Mouse (Mus musculus) small intestine, adult 2 months (tissue): ENCODE measurements around the gene Clcf1. TPM values are rescaled to one million over a fixed set of nuclear protein-coding genes. Genes with fewer than 3 reads are reported as not detected.
A peak's percentile ranks its signal among the peaks of the same experiment; 100 is the strongest.

Experiments
- H3K27ac ChIP-seq: fragments of 200-500 bp; 2 replicates; pipeline ENCODE4 v1.5.1; 2012; ENCODE audit warnings: low read depth, low read length, control low read depth, inconsistent platforms; ENCODE audit not compliant: insufficient read depth
- H3K27me3 ChIP-seq: fragments of 200-500 bp; 2 replicates; pipeline ENCODE4 v1.6.1; 2012; ENCODE audit warnings: mild to moderate bottlenecking, moderate library complexity, low read length, inconsistent platforms; ENCODE audit not compliant: control insufficient read depth, insufficient read depth
- H3K36me3 ChIP-seq: fragments of 200-500 bp; 2 replicates; pipeline ENCODE4 v1.6.1; 2012; ENCODE audit warnings: mild to moderate bottlenecking, low read length, control low read depth, inconsistent platforms; ENCODE audit not compliant: control insufficient read depth, insufficient read depth
- H3K4me1 ChIP-seq: fragments of 200-500 bp; 2 replicates; pipeline ENCODE4 v1.6.1; 2012; ENCODE audit warnings: low read length, inconsistent platforms, mixed read lengths; ENCODE audit not compliant: control insufficient read depth, insufficient read depth, insufficient read length
- H3K4me3 ChIP-seq: fragments of 200-500 bp; 2 replicates; pipeline ENCODE4 v1.5.1; 2012; ENCODE audit warnings: low read depth, mild to moderate bottlenecking, control low read depth, inconsistent platforms, low read length, moderate library complexity
- CTCF ChIP-seq: fragments of 200-500 bp; IDR thresholded peaks from 2 replicates; pipeline ENCODE4 v1.5.1; 2012; ENCODE audit warnings: low read depth, mild to moderate bottlenecking, control low read depth, inconsistent platforms, low read length, moderate library complexity, mixed read lengths; ENCODE audit not compliant: insufficient replicate concordance, insufficient read length; ENCODE audit errors: extremely low read depth
- POLR2A ChIP-seq: fragments of 200-500 bp; IDR thresholded peaks from 2 replicates; pipeline ENCODE4 v1.6.1; 2012; ENCODE audit warnings: low read depth, mild to moderate bottlenecking, control low read depth, inconsistent platforms, low read length, moderate library complexity
- WGBS: fragments of 180-500 bp; shearing (Covaris S2); methylation state at CpG from one replicate; pipeline ENCODE4 v1.1.7; 2018; 5-methylcytosine and 5-hydroxymethylcytosine counted together
- polyA plus RNA-seq: library from polyadenylated mRNA; depleted of rRNA; stranded (reverse); fragments of >200 nt; gene quantifications from 2 replicates; pipeline ENCODE4 v1.2.3, GENCODE M21; 2012

The Clcf1 gene
- polyA plus RNA-seq, 1 experiment, result 12.4 TPM

DNA sequence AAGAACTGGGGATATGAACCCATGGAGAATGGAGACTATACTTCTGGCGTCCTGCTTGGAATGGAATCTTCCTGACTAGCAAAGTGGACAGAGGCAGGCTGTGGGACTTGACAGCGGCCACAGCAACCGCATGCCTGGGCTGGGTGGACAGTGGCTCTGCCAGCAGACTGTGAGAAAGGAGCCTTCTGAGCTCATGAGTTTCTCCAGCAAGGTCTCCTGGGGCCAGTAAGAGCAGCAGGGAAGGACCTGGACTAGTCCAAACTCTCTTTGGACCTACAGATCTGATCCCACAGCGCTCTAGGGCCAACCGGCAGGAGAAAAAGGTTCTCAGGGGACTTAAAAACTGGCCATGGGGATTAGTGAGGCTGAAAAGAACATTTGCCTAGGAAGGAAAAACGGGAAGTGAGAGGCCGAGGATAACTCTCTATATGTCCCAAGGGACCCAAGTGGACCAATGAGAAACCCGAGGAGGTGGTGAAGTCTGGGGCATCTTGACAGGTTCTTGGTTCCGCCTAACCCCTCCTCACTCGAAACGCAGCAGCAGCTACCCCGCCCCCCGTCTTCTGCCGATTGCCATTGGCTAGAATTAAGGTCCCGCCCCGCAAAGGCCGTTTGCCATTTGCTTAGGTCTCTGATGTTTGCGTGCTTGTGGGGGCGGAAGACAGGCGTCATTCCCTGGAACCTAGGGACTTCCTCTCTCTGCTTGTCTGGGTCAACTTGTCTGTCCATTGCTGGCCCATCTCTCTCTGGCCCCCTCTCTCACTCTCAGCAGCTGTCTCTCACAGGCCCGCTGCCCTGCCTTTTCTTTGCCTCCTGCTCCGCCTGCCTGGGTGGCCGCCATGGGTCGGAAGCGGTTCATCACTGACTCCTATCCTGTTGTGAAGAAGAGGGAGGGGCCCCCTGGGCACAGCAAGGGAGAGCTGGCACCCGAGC lies 17.5 kb downstream of the Clcf1 start, which contains the start of gene Pold4:
TSS of gene Pold4 (plus strand) at position 647 of the 933 bp plus-strand sequence.
- H3K4me3 ChIP-seq, result peak within 1 kb of the TSS; percentile 76
- H3K36me3 ChIP-seq, result no peaks in the 10 kb centered on the region
- TF ChIP-seq CTCF (no peak), POLR2A (peak; percentile 88)
- peak within 1 kb of the TSS; percentile 97 for H3K27ac ChIP-seq
- H3K27me3 ChIP-seq, result no peaks in the 10 kb centered on the region
- peaks cover 12% of the 10 kb centered on the region for H3K4me1 ChIP-seq
- 10% methylated on average over 26 of the region's 26 CpGs for WGBS

GRCm38 (mm10) chr19:4232186-4232572 lies 18.1 kb downstream of the Clcf1 start:
- Histone ChIP-seq H3K27me3 (no peaks in the 10 kb centered on the region), H3K4me1 (peaks cover 12% of the 10 kb centered on the region), H3K27ac (peak overlapping the region; percentile 97), H3K4me3 (peak overlapping the region; percentile 76), H3K36me3 (no peaks in the 10 kb centered on the region)
- 0% methylated on average over 2 of the region's 2 CpGs for WGBS
- no peak for TF ChIP-seq POLR2A
- TF ChIP-seq CTCF, result no peak

- H3K27ac ChIP-seq, result peak overlapping the region; percentile 97
- whole genome bisulfite sequencing, result 84% methylated on average over 7 of the region's 7 CpGs
- no peak for TF ChIP-seq CTCF
- no peak for TF ChIP-seq POLR2A
- H3K4me1 ChIP-seq, result peaks cover 12% of the 10 kb centered on the region
- H3K27me3 ChIP-seq, result no peaks in the 10 kb centered on the region
- peak overlapping the region; percentile 76; the same call in 1 of the 2 replicates for H3K4me3 ChIP-seq
- no peaks in the 10 kb centered on the region for H3K36me3 ChIP-seq
These were observed 18.6 kb downstream of the Clcf1 start for GRCm38 (mm10) chr19:4232651-4233050.

DNA sequence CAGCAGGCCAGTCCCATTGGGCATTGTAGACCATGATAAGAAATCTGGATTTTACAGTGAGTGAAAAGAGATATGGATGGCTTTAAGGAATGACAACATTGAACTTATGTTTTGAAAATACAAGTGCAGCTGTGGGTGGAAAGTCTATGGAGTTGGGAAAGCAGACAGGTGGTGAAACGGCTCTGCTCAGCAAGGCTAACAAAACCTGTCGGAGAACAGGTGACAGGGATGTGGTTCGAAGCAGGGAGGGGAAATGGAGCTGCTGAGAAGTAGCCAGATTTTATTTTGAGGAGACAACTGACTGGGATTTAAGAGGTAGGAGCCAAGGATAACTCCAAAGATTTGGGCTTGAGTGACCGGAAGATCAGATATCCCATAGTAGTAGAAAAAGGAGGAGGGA lies 20.5 kb downstream of the Clcf1 start:
- peaks cover 12% of the 10 kb centered on the region for H3K4me1 ChIP-seq
- no peaks in the 10 kb centered on the region for H3K27me3 ChIP-seq
- no peak overlapping the region for H3K4me3 ChIP-seq
- H3K36me3 ChIP-seq, result no peaks in the 10 kb centered on the region
- WGBS, result 54% methylated on average over 4 of the region's 4 CpGs
- TF ChIP-seq POLR2A (no peak), CTCF (no peak)
- no peak overlapping the region for H3K27ac ChIP-seq

DNA sequence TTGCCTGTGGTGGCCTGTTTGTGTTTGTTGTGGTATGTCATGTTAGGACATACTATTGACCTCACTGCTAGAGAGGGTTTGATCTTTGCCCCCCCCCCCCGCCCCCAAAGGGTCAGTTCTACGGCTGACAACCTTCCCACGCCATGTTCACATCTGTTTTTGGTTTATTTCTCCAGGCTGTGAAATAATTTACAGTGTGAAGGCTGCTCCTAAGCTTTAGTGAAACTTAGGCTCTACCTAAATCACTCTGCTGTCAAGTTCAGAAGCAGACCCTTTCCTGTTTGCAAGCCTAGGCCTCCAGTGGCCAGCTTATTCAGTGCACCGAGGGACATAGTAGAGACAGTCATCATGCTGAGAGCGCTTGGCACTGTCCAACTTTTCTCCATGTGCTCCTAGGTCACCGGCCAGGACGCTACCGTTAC lies 26.2 kb downstream of the Clcf1 start:
- H3K4me1 ChIP-seq, result no peaks in the 10 kb centered on the region
- WGBS, result 75% methylated on average over 8 of the region's 8 CpGs

GRCm38 (mm10) chr19:4242416-4242815 lies 28.4 kb downstream of the Clcf1 start:
- H3K4me3 ChIP-seq, result no peak overlapping the region
- 60% methylated on average over 3 of the region's 3 CpGs for WGBS
- TF ChIP-seq CTCF, result no peak
- TF ChIP-seq POLR2A, result no peak
- H3K27me3 ChIP-seq, result no peaks in the 10 kb centered on the region
- H3K27ac ChIP-seq, result no peak overlapping the region
- no peaks in the 10 kb centered on the region for H3K4me1 ChIP-seq
- no peaks in the 10 kb centered on the region for H3K36me3 ChIP-seq

More for the DNA sequence above, 26.2 kb downstream of the Clcf1 start:
- Histone ChIP-seq H3K36me3 (no peaks in the 10 kb centered on the region), H3K27ac (no peak overlapping the region), H3K4me3 (no peak overlapping the region), H3K27me3 (no peaks in the 10 kb centered on the region)
- no peak for TF ChIP-seq POLR2A
- no peak for TF ChIP-seq CTCF

DNA sequence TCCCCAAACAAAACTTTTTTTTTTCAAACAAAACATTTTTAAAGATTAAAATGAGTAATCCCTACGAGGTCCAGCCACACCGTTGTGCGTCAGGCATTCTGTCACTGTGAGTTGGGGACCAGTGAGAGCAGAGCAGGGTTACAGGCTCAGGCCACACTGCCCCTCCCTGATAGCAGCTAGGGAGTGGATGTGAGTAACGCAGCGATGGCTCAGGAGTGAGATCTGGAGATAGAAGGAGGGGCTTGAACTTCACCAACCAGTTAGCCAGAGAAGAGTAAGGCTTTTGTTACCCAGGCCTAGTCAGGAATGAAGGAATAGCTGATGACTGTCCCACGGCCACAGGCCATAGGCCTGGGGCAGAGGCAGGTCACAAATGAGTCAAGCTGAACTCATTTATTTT lies 30.7 kb downstream of the Clcf1 start:
- no peak overlapping the region for H3K4me3 ChIP-seq
- no peaks in the 10 kb centered on the region for H3K27me3 ChIP-seq
- H3K4me1 ChIP-seq, result peaks cover 6% of the 10 kb centered on the region; the same call in 1 of the 2 replicates
- no peak overlapping the region for H3K27ac ChIP-seq
- TF ChIP-seq POLR2A (no peak), CTCF (no peak)
- no peaks in the 10 kb centered on the region for H3K36me3 ChIP-seq
- 74% methylated on average over 6 of the region's 6 CpGs for whole genome bisulfite sequencing
